14 mouse cellular contexts compared by ENCODE assay signal in genomic region chr11:59313029-59313811, GRCm38 (mm10). TPM values are rescaled to one million over a fixed set of nuclear protein-coding genes. Genes with fewer than 3 reads are reported as not detected.
DNase-seq lines count a peak whose midpoint lies in the region; ATAC-seq lines count a peak whose summit lies in the region.
"Had no signal": no experiment of that assay in that cellular context is flagged by ENCODE, and none has a peak within 500 bp of the region (broad histone marks: within the 10 kb centered on the region; RNA-seq: fewer than 3 reads in every experiment).

No protein-coding gene starts in this region.

- 0 out of 2 replicates have a peak overlapping the region, but pooled peaks have one; percentile 13 for H3K27ac ChIP-seq in intestine, embryonic 15.5 days
- H3K27ac ChIP-seq in intestine, embryonic 16.5 days (ENCODE audit: low read length): no peak overlapping the region
- H3K27ac ChIP-seq: heart, adult 2 months had no signal

- WGBS in intestine, embryonic 15.5 days: 56% methylated on average over 17 of the region's 17 CpGs
- WGBS in intestine, embryonic 16.5 days: 54% methylated on average over 17 of the region's 17 CpGs

- H3K4me3 ChIP-seq in intestine, embryonic 15.5 days (replicated peaks): no peak overlapping the region
- H3K4me3 ChIP-seq in intestine, embryonic 16.5 days (ENCODE audit: low read length): no peak overlapping the region
- H3K4me3 ChIP-seq: heart, adult 2 months had no signal

- no peak for ATAC-seq in intestine, embryonic 15.5 days
- no peak for ATAC-seq in intestine, embryonic 16.5 days
- peak; percentile 77 to 88 for ATAC-seq in hematopoietic stem cell, adult 5-6 weeks (replicated peaks in 1 of 2; ENCODE audit: insufficient read depth in 1 of 2, low FRiP score in 2 of 2, low TSS enrichment in 1 of 2, low read depth in 1 of 2, poor library complexity in 2 of 2, severe bottlenecking in 2 of 2)
- ATAC-seq: forebrain, postnatal 0 days had no signal

- H3K9ac ChIP-seq in intestine, embryonic 15.5 days: no peak overlapping the region
- H3K9ac ChIP-seq in intestine, embryonic 16.5 days (ENCODE audit: low read depth, low read length): no peak overlapping the region
- H3K9ac ChIP-seq: forebrain, postnatal 0 days had no signal

- no peaks in the 10 kb centered on the region for H3K36me3 ChIP-seq in intestine, embryonic 15.5 days
- no peaks in the 10 kb centered on the region for H3K36me3 ChIP-seq in intestine, embryonic 16.5 days (ENCODE audit: control insufficient read depth, insufficient read depth, low read length)

- DNase-seq in 416B (ENCODE audit: low read depth): peak; percentile 27
- peak; percentile 75 for DNase-seq in Muller cell, postnatal 12 days (ENCODE audit: inconsistent ontology term)
- no peak for DNase-seq in adrenal gland, adult (ENCODE audit: inconsistent age in 2 of 2, low spot score in 1 of 2)
- DNase-seq in cerebellum, adult 11 months: no peak
- DNase-seq: cerebellum, adult 18-20 months; forebrain, postnatal 0 days; layer of hippocampus, postnatal 36 days; spleen, adult 18-20 months had no signal

- peaks cover 40% of the 10 kb centered on the region for H3K4me1 ChIP-seq in intestine, embryonic 15.5 days (replicated peaks)
- H3K4me1 ChIP-seq in intestine, embryonic 16.5 days (ENCODE audit: control insufficient read depth, insufficient read depth, low read length): peaks cover 22% of the 10 kb centered on the region

- H3K9me3 ChIP-seq in intestine, embryonic 15.5 days: no peaks in the 10 kb centered on the region
- H3K9me3 ChIP-seq in intestine, embryonic 16.5 days (ENCODE audit: control insufficient read depth, low read length): no peaks in the 10 kb centered on the region

- H3K27me3 ChIP-seq in intestine, embryonic 15.5 days (replicated peaks): peaks cover 14% of the 10 kb centered on the region
- H3K27me3 ChIP-seq in intestine, embryonic 16.5 days (replicated peaks; ENCODE audit: control insufficient read depth, insufficient read depth, low read length): peaks cover under 1% of the 10 kb centered on the region

- no peak overlapping the region for H3K4me2 ChIP-seq in intestine, embryonic 15.5 days (replicated peaks)
- no peak overlapping the region for H3K4me2 ChIP-seq in intestine, embryonic 16.5 days (ENCODE audit: low read depth, low read length)

RNA-seq across cellular contexts. Expression of gene Wnt9a, which starts 6.5 kb away (rescaled TPM):
- polyA plus RNA-seq in intestine, embryonic 15.5 days (2015; fragmentation: Nextera tagmentation; extraction: Ambion mirVana): 3.4 and 4.2 TPM in 2 replicates
- polyA plus RNA-seq in intestine, embryonic 16.5 days (2015; fragmentation: Nextera tagmentation; extraction: Ambion mirVana): 4.2 and 4.4 TPM in 2 replicates
- total RNA-seq in hematopoietic stem cell, adult 5-6 weeks (2017): 0.30 TPM in 1 of 2 replicates, not detected in the other
- total RNA-seq: monocyte, adult 5-6 weeks had no signal

RNA-seq across cellular contexts. Expression of gene Wnt3a, which starts 22.7 kb away (rescaled TPM):
- not detected in 2 replicates for polyA plus RNA-seq in intestine, embryonic 15.5 days (2015; fragmentation: Nextera tagmentation; extraction: Ambion mirVana)
- not detected in 2 replicates for polyA plus RNA-seq in intestine, embryonic 16.5 days (2015; fragmentation: Nextera tagmentation; extraction: Ambion mirVana)
- not detected in 2 replicates for total RNA-seq in hematopoietic stem cell, adult 5-6 weeks (2017)
- total RNA-seq: heart, adult 2 months; heart, postnatal 25 days; layer of hippocampus, postnatal 36 days; monocyte, adult 5-6 weeks had no signal
- polyA plus RNA-seq: heart, adult 2 months had no signal

Comparison
In these comparisons a context has a peak if more than half of its experiments do, and no peak if none do; other contexts are left out.
1. ATAC-seq: peak in hematopoietic stem cell, adult 5-6 weeks (2 of 2); none in intestine, embryonic 15.5 days (single experiment) and intestine, embryonic 16.5 days (single experiment).
2. DNase-seq: peak in 416B (single experiment) and Muller cell, postnatal 12 days (single experiment); none in adrenal gland, adult (0 of 2) and cerebellum, adult 11 months (single experiment).